Mouse (Mus musculus): Measurements from ENCODE around the gene Snapc1. TPM values are rescaled to one million over a fixed set of nuclear protein-coding genes. Genes with fewer than 3 reads are reported as not detected.

Gene Snapc1
- polyA plus RNA-seq, 1 experiment from 2014 or later, result 34.1 TPM

DNA sequence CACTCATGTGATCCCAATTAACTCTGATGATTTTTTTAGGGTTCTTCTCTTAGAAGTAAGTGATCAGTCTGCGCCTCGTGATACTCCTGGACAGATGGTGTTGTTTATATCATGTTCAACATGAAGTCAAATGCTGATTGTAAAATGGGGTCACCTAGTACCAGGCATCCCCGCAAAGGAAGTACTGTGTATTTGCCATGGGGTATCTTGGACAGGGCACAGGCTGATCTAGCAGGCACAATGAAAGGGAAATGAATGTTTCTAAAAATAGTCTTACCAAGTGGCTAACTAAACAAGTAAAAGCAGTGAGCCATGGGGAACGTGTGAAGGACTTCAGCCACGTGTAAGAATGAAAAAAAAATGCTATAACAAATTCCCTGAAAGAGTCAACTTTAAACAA is 9.5 kb upstream of the Snapc1 start:
- H3K27ac ChIP-seq, result no peak overlapping the region
- no peaks in the 10 kb centered on the region for H3K9me3 ChIP-seq (replicated peaks)
- H3K4me2 ChIP-seq, result no peak overlapping the region
- peaks cover 11% of the 10 kb centered on the region for H3K4me1 ChIP-seq
- H3K27me3 ChIP-seq, result no peaks in the 10 kb centered on the region
- ATAC-seq, result no peak
- H3K4me3 ChIP-seq, result no peak overlapping the region
- no peak overlapping the region for H3K9ac ChIP-seq
- H3K36me3 ChIP-seq (ENCODE audit: poor library complexity, severe bottlenecking), result no peaks in the 10 kb centered on the region
- 80% methylated on average over 5 of the region's 5 CpGs for WGBS

GRCm38 (mm10) chr12:73957676-73958075 is 6.6 kb upstream of the Snapc1 start:
- Histone ChIP-seq H3K27me3 (peaks cover 7% of the 10 kb centered on the region; the same call in 1 of the 2 replicates), H3K9me3 (replicated peaks) (no peaks in the 10 kb centered on the region), H3K36me3 (ENCODE audit: poor library complexity, severe bottlenecking) (no peaks in the 10 kb centered on the region), H3K27ac (no peak overlapping the region), H3K4me3 (no peak overlapping the region), H3K4me2 (no peak overlapping the region), H3K9ac (no peak overlapping the region), H3K4me1 (peaks cover 9% of the 10 kb centered on the region)
- ATAC-seq, result no peak
- 64% methylated on average over 3 of the region's 3 CpGs for WGBS

DNA sequence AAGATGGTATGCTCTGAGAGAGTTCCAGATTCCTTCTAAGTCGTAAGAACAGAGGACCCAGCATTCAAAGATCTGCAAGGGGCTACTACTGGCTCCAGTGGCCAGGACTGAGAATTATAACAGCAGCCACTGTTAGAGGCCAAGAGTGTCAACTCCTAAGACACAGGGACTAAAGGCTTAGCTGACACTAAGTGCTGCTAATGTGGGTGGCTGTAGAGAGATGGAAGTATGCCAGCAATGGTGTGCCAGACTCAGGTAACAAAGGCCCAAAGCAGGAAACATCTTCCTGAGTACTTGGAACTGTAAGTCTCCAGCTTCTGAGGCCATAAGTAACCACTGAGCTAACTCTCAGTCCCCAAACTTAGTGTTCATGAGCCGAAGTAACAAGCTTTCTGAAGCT is 5.5 kb upstream of the Snapc1 start:
- ATAC-seq, result no peak
- no peaks in the 10 kb centered on the region for H3K9me3 ChIP-seq (replicated peaks)
- no peak overlapping the region for H3K9ac ChIP-seq
- 88% methylated on average over 2 of the region's 2 CpGs for WGBS
- no peak overlapping the region for H3K4me2 ChIP-seq
- no peaks in the 10 kb centered on the region for H3K36me3 ChIP-seq (ENCODE audit: poor library complexity, severe bottlenecking)
- H3K4me1 ChIP-seq, result no peaks in the 10 kb centered on the region
- H3K27ac ChIP-seq, result no peak overlapping the region
- H3K27me3 ChIP-seq, result peaks cover 7% of the 10 kb centered on the region; the same call in 1 of the 2 replicates
- H3K4me3 ChIP-seq, result no peak overlapping the region

DNA sequence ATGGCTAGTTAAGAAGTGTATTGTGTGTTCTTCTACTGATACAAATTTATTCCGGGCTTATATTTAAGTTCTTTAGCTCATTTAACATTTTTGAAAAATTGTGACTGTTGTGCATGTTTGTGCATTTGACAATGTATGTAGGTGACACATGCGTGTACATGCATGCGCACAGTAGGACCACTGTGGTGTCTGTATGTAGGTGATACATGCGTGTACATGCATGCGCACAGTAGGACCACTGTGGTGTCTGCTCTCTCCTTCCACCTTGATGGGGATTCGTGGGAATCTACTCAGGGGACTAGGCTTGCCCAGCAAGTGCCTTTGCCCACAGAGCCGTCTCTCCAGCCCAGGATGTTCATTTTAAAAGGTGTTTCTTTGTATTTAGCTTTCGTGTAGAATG is 4.9 kb downstream of the Snapc1 start:
- Histone ChIP-seq H3K9me3 (replicated peaks) (peaks cover 7% of the 10 kb centered on the region), H3K27me3 (no peaks in the 10 kb centered on the region), H3K36me3 (ENCODE audit: poor library complexity, severe bottlenecking) (peaks cover 59% of the 10 kb centered on the region), H3K27ac (no peak overlapping the region), H3K4me3 (no peak overlapping the region), H3K4me1 (peaks cover 11% of the 10 kb centered on the region), H3K9ac (no peak overlapping the region), H3K4me2 (no peak overlapping the region)
- no peak for ATAC-seq
- 99% methylated on average over 8 of the region's 8 CpGs for WGBS

DNA sequence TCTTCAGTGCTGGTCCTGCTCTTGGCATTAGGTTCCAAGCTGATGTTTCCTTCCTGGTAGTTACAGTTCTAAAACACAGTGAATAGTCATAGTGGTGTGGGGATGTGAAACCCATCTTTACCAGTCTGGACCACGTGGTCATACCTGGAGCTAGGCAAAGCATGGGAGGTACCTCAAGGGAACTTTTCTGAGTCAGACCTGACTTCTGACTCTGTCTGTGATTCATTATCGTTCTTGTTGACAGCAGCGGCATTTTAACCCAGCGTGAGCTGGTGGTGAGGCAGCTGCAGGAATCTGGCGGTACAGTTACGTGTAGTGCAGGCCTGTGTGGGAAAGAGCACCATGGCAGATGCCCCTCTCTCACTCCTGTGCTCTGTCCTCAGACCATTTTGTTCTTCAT is 10.3 kb downstream of the Snapc1 start:
- Histone ChIP-seq H3K27ac (no peak overlapping the region), H3K4me1 (no peaks in the 10 kb centered on the region), H3K9ac (no peak overlapping the region), H3K9me3 (replicated peaks) (peaks cover 7% of the 10 kb centered on the region), H3K4me3 (no peak overlapping the region), H3K4me2 (no peak overlapping the region), H3K36me3 (ENCODE audit: poor library complexity, severe bottlenecking) (peaks cover 90% of the 10 kb centered on the region), H3K27me3 (no peaks in the 10 kb centered on the region)
- ATAC-seq, result no peak
- 93% methylated on average over 6 of the region's 6 CpGs for WGBS

GRCm38 (mm10) chr12:73978144-73978543 is 13.9 kb downstream of the Snapc1 start:
- H3K4me2 ChIP-seq, result no peak overlapping the region
- WGBS, result 95% methylated on average over 3 of the region's 3 CpGs
- H3K4me3 ChIP-seq, result no peak overlapping the region
- H3K36me3 ChIP-seq (ENCODE audit: poor library complexity, severe bottlenecking), result peaks cover 81% of the 10 kb centered on the region
- no peaks in the 10 kb centered on the region for H3K4me1 ChIP-seq
- no peaks in the 10 kb centered on the region for H3K27me3 ChIP-seq
- no peak for ATAC-seq
- no peaks in the 10 kb centered on the region for H3K9me3 ChIP-seq (replicated peaks)
- H3K9ac ChIP-seq, result no peak overlapping the region
- no peak overlapping the region for H3K27ac ChIP-seq

GRCm38 (mm10) chr12:73979667-73980066 is 15.4 kb downstream of the Snapc1 start:
- H3K4me2 ChIP-seq, result no peak overlapping the region
- no peaks in the 10 kb centered on the region for H3K4me1 ChIP-seq
- peaks cover 83% of the 10 kb centered on the region for H3K36me3 ChIP-seq (ENCODE audit: poor library complexity, severe bottlenecking)
- 95% methylated on average over 5 of the region's 5 CpGs for WGBS
- H3K4me3 ChIP-seq, result no peak overlapping the region
- H3K9me3 ChIP-seq (replicated peaks), result no peaks in the 10 kb centered on the region
- H3K9ac ChIP-seq, result no peak overlapping the region
- no peak for ATAC-seq
- H3K27ac ChIP-seq, result no peak overlapping the region
- H3K27me3 ChIP-seq, result no peaks in the 10 kb centered on the region

DNA sequence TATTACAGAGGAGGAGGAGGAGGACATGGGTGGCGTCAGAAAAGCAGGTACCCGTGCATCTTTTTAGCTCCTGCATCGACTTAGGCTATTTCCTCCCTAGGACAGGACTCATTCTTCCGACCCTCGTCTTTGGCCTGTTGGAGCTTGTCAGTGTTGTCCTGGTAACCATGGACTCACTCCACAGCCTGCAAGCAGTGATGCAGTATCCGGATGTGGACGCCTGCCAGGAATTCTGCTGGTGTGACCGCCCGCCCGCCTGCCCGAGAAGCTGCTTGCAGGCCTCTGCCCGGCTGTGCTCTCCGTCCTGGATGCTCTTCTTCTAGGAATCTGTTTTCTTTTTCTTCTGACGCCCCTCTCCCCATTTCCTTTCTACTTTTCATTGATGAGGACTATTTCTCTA is 18.3 kb downstream of the Snapc1 start:
- Histone ChIP-seq H3K9me3 (replicated peaks) (no peaks in the 10 kb centered on the region), H3K9ac (no peak overlapping the region), H3K4me2 (no peak overlapping the region), H3K27me3 (no peaks in the 10 kb centered on the region), H3K4me3 (no peak overlapping the region), H3K4me1 (no peaks in the 10 kb centered on the region), H3K27ac (no peak overlapping the region), H3K36me3 (ENCODE audit: poor library complexity, severe bottlenecking) (peaks cover 72% of the 10 kb centered on the region)
- peak; percentile 91 for ATAC-seq
- 63% methylated on average over 14 of the region's 14 CpGs for WGBS

GRCm38 (mm10) chr12:73986299-73986698 is 22.0 kb downstream of the Snapc1 start:
- Histone ChIP-seq H3K4me3 (no peak overlapping the region), H3K27ac (no peak overlapping the region; the same call in 1 of the 2 replicates)
- 85% methylated on average over 7 of the region's 7 CpGs for WGBS

DNA sequence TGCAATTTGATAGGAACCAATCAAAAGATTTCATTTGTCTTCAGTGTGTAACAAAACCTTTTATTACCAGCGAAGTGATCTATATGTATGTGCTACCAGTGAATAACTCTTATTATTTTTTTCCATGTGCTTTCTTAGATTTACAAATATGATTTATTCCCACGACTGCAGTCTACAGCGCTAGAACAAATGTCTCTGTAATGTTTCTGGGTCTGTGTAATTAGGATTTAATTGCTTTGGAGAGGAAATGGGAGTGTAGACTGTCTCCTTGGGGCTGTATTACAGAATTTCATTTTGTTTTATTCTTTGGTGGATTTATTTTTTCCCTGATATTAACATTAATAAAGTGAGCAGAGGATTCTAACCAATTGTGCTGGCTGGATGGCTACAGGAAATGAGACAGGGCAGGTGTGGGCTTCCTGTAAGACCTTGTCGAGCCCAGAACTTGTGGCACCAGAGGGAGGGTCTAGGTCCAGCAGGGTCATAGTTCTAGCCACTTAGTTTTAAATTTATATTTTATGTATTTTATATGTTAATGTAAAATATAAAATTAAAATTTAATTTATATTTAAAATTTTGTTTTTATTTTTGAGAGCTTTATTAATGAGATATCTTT is 24.2 kb downstream of the Snapc1 start:
- no peaks in the 10 kb centered on the region for H3K4me1 ChIP-seq
- no peak overlapping the region for H3K4me2 ChIP-seq
- no peak overlapping the region for H3K9ac ChIP-seq
- H3K36me3 ChIP-seq (ENCODE audit: poor library complexity, severe bottlenecking), result peaks cover 26% of the 10 kb centered on the region
- no peaks in the 10 kb centered on the region for H3K9me3 ChIP-seq (replicated peaks)
- H3K27ac ChIP-seq, result no peak overlapping the region
- ATAC-seq, result no peak
- no peaks in the 10 kb centered on the region for H3K27me3 ChIP-seq
- H3K4me3 ChIP-seq, result no peak overlapping the region
- WGBS, result 91% methylated on average over 4 of the region's 4 CpGs

More at GRCm38 (mm10) chr12:73986299-73986698, 22.0 kb downstream of the Snapc1 start:
- Histone ChIP-seq H3K9me3 (replicated peaks) (no peaks in the 10 kb centered on the region), H3K27me3 (no peaks in the 10 kb centered on the region), H3K9ac (no peak overlapping the region), H3K4me2 (no peak overlapping the region), H3K4me1 (no peaks in the 10 kb centered on the region), H3K36me3 (ENCODE audit: poor library complexity, severe bottlenecking) (peaks cover 42% of the 10 kb centered on the region)
- ATAC-seq, result no peak

DNA sequence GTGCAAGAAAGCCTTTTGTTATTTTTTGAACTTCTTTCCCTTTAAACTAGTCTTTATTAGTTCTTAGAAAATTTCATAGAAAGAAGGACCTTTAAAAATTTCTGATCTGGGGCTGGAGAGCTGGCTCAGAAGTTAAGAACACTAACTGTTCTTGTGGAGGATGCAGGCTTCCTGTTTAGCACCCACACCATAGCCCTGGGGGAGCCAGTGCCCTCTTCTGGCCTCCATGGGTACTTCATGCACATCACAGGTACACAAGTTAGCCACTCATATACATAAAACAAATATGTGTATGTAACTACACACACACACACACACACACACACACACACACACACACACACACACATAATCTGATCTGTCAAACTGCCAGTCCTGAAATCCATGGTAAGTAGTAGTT is 25.3 kb downstream of the Snapc1 start:
- no peaks in the 10 kb centered on the region for H3K27me3 ChIP-seq
- ATAC-seq, result no peak
- no peaks in the 10 kb centered on the region for H3K4me1 ChIP-seq
- H3K4me3 ChIP-seq, result no peak overlapping the region
- H3K4me2 ChIP-seq, result no peak overlapping the region
- peaks cover 18% of the 10 kb centered on the region for H3K36me3 ChIP-seq (ENCODE audit: poor library complexity, severe bottlenecking)
- no peaks in the 10 kb centered on the region for H3K9me3 ChIP-seq (replicated peaks)
- no peak overlapping the region for H3K9ac ChIP-seq
- H3K27ac ChIP-seq, result no peak overlapping the region

DNA sequence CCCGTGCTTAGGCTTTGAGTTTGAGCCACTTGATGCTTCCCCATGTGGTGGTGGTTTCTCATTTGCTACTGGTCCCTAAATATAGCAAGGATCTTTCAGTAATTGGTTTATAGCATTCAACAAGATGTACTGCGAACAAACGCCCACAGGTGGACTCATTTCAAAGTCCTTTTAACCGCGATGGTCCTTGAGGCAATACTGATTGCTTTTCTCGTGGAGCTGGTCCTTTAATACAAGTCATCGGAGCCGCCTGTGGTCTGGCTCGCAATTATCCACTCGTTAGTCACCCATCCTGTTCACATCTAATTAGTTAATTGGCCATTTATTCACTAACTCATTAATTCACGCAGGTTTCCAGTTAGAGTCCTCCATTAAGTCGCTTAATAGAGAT is 32.6 kb downstream of the Snapc1 start:
- H3K9ac ChIP-seq, result peak overlapping the region; percentile 82
- no peak overlapping the region for H3K27ac ChIP-seq
- no peaks in the 10 kb centered on the region for H3K36me3 ChIP-seq (ENCODE audit: poor library complexity, severe bottlenecking)
- peaks cover 5% of the 10 kb centered on the region for H3K4me1 ChIP-seq
- ATAC-seq, result peak; percentile 37
- H3K9me3 ChIP-seq (replicated peaks), result no peaks in the 10 kb centered on the region
- H3K4me3 ChIP-seq, result peak overlapping the region; percentile 66
- H3K4me2 ChIP-seq, result peak overlapping the region; percentile 80
- 16% methylated on average over 12 of the region's 12 CpGs for WGBS
- peaks cover 27% of the 10 kb centered on the region for H3K27me3 ChIP-seq

Measured in forebrain, embryonic 13.5 days (tissue).